Mouse (Mus musculus) lung, adult 18-20 months (tissue): ENCODE results near the gene Gm10160.

Experiments
- DNase-seq, 2 experiments: peaks; one replicate each; pipeline ENCODE4 v3.0.0; 2022; ENCODE audit warnings: mixed read lengths in 2 of 2

The Gm10160 gene

GRCm38 (mm10) chr7:81825381-81825780, 30.2 kb downstream of the Gm10160 start:
- DNase-seq = no peak

- no peak for DNase-seq
These were observed 30.7 kb downstream of the Gm10160 start for GRCm38 (mm10) chr7:81824906-81825305.

- no peak for DNase-seq
These were observed 49.5 kb downstream of the Gm10160 start for GRCm38 (mm10) chr7:81806067-81806466.
